Mouse (Mus musculus) MEL (cell line): Measurements from ENCODE around the gene Rhou. TPM values are rescaled to one million over a fixed set of nuclear protein-coding genes. Genes with fewer than 3 reads are reported as not detected.

ENCODE experiments used
- DNase-seq: peaks from one replicate; pipeline ENCODE4 v3.0.0; 2011; ENCODE audit warnings: low read depth, low spot score
- H3K27ac ChIP-seq: 2 replicates; pipeline ENCODE4 v1.5.1; 2012; ENCODE audit warnings: low read depth, mild to moderate bottlenecking, control low read depth, low read length, moderate library complexity; ENCODE audit not compliant: control insufficient read depth
- H3K27me3 ChIP-seq, 2 experiments: fragments of 150-350 bp in 1 of 2; sonication (generic) in 1 of 2; 2 replicates each; pipeline ENCODE4 v1.6.1; 2012; ENCODE audit warnings: low read length in 2 of 2, mild to moderate bottlenecking in 2 of 2, improper control_type of control experiment in 1 of 2, moderate library complexity in 1 of 2; ENCODE audit not compliant: insufficient read depth in 2 of 2, control insufficient read depth in 1 of 2
- H3K36me3 ChIP-seq, 2 experiments: 2 replicates each; pipeline ENCODE4 v1.6.1; 2012 to 2014; ENCODE audit warnings: low read length in 2 of 2, improper control_type of control experiment in 1 of 2, inconsistent platforms in 1 of 2, mild to moderate bottlenecking in 1 of 2; ENCODE audit not compliant: insufficient read depth in 2 of 2, control insufficient read depth in 1 of 2
- H3K4me1 ChIP-seq, 2 experiments: fragments of 150-350 bp in 1 of 2; sonication (generic) in 1 of 2; 2 replicates each; pipeline ENCODE4 v1.6.1; 2012; ENCODE audit warnings: low read length in 2 of 2, improper control_type of control experiment in 1 of 2, mild to moderate bottlenecking in 1 of 2; ENCODE audit not compliant: insufficient read depth in 2 of 2, control insufficient read depth in 1 of 2
- H3K4me3 ChIP-seq, 2 experiments: fragments of 150-350 bp in 1 of 2; sonication (generic) in 1 of 2; 2 replicates each; pipeline ENCODE4 v1.5.1; 2012; ENCODE audit warnings: low read depth in 2 of 2, low read length in 2 of 2, mild to moderate bottlenecking in 2 of 2, moderate library complexity in 2 of 2, control low read depth in 1 of 2, improper control_type of control experiment in 1 of 2; ENCODE audit not compliant: control insufficient read depth in 1 of 2, insufficient read depth in 1 of 2
- H3K79me2 ChIP-seq: 2 replicates; pipeline ENCODE4 v1.6.1; 2012; ENCODE audit warnings: mild to moderate bottlenecking, low read length, moderate library complexity; ENCODE audit not compliant: control insufficient read depth, poor library complexity, insufficient read depth
- H3K9ac ChIP-seq: 2 replicates; pipeline ENCODE4 v1.6.1; 2012; ENCODE audit warnings: low read depth, mild to moderate bottlenecking, control low read depth, low read length, moderate library complexity; ENCODE audit not compliant: control insufficient read depth, poor library complexity, severe bottlenecking
- H3K9me3 ChIP-seq: fragments of 150-350 bp; sonication (generic); replicated peaks from 2 replicates; pipeline ENCODE4 v1.6.1; 2012; ENCODE audit warnings: mild to moderate bottlenecking, low read length, improper control_type of control experiment, moderate library complexity; ENCODE audit not compliant: insufficient read depth
- CHD1 ChIP-seq: IDR thresholded peaks from 2 replicates; pipeline ENCODE4 v1.6.1; 2012; ENCODE audit warnings: low read depth, mild to moderate bottlenecking, inconsistent platforms, low read length, improper control_type of control experiment
- CHD2 ChIP-seq: IDR thresholded peaks from 2 replicates; pipeline ENCODE4 v1.6.1; 2011; ENCODE audit warnings: low read length, improper control_type of control experiment
- CTCF ChIP-seq, 3 experiments: IDR thresholded peaks in 2 of 3; conservative IDR thresholded peaks in 1 of 3; 2 replicates each; pipeline ENCODE4 v1.5.1; 2011 to 2012; ENCODE audit warnings: low read length in 3 of 3, low read depth in 2 of 3, mild to moderate bottlenecking in 2 of 3, improper control_type of control experiment in 1 of 3, inconsistent platforms in 1 of 3, mixed read lengths in 1 of 3, moderate library complexity in 1 of 3; ENCODE audit not compliant: control insufficient read depth in 1 of 3, insufficient read depth in 1 of 3, poor library complexity in 1 of 3, severe bottlenecking in 1 of 3
- E2F4 ChIP-seq: IDR thresholded peaks from 2 replicates; pipeline ENCODE4 v1.6.1; 2011; ENCODE audit warnings: low read depth, low read length, improper control_type of control experiment, borderline replicate concordance
- EP300 ChIP-seq, 2 experiments: IDR thresholded peaks; 2 replicates each; pipeline ENCODE4 v1.6.1; 2011; ENCODE audit warnings: improper control_type of control experiment in 2 of 2, low read length in 2 of 2, low read depth in 1 of 2, mild to moderate bottlenecking in 1 of 2
- ETS1 ChIP-seq: IDR thresholded peaks from 2 replicates; pipeline ENCODE4 v1.6.1; 2012; ENCODE audit warnings: low read depth, mild to moderate bottlenecking, inconsistent platforms, low read length, improper control_type of control experiment, moderate library complexity
- GABPA ChIP-seq: IDR thresholded peaks from 2 replicates; pipeline ENCODE4 v1.6.1; 2012; ENCODE audit warnings: low read depth, mild to moderate bottlenecking, inconsistent platforms, low read length, improper control_type of control experiment, moderate library complexity
- GATA1 ChIP-seq: IDR thresholded peaks from 2 replicates; pipeline ENCODE4 v1.6.1; 2011; ENCODE audit warnings: low read depth, low read length, improper control_type of control experiment
- HCFC1 ChIP-seq: IDR thresholded peaks from 2 replicates; pipeline ENCODE4 v1.6.1; 2012; ENCODE audit warnings: low read depth, mild to moderate bottlenecking, inconsistent platforms, low read length, improper control_type of control experiment, moderate library complexity
- JUND ChIP-seq: IDR thresholded peaks from 2 replicates; pipeline ENCODE4 v1.6.1; 2011; ENCODE audit warnings: low read depth, mild to moderate bottlenecking, improper control_type of control experiment, low read length
- MAFK ChIP-seq: IDR thresholded peaks from 2 replicates; pipeline ENCODE4 v1.6.1; 2011; ENCODE audit warnings: low read depth, mild to moderate bottlenecking, low read length, improper control_type of control experiment, borderline replicate concordance
- MAX ChIP-seq: IDR thresholded peaks from 2 replicates; pipeline ENCODE4 v1.6.1; 2011; ENCODE audit warnings: low read length, improper control_type of control experiment
- MAZ ChIP-seq: IDR thresholded peaks from 2 replicates; pipeline ENCODE4 v1.6.1; 2012; ENCODE audit warnings: low read depth, mild to moderate bottlenecking, inconsistent platforms, low read length, improper control_type of control experiment
- MXI1 ChIP-seq: IDR thresholded peaks from 2 replicates; pipeline ENCODE4 v1.6.1; 2011; ENCODE audit warnings: mild to moderate bottlenecking, low read depth, low read length, improper control_type of control experiment
- MYB ChIP-seq: IDR thresholded peaks from 2 replicates; pipeline ENCODE4 v1.6.1; 2011; ENCODE audit warnings: mild to moderate bottlenecking, low read depth, low read length, improper control_type of control experiment
- MYC ChIP-seq: IDR thresholded peaks from 2 replicates; pipeline ENCODE4 v1.6.1; 2011; ENCODE audit warnings: low read depth, mild to moderate bottlenecking, low read length, improper control_type of control experiment, moderate library complexity
- NRF1 ChIP-seq: IDR thresholded peaks from 2 replicates; pipeline ENCODE4 v1.6.1; 2014; ENCODE audit warnings: low read depth, mild to moderate bottlenecking, inconsistent platforms, low read length, improper control_type of control experiment, moderate library complexity; ENCODE audit not compliant: poor library complexity, insufficient read depth, severe bottlenecking
- POLR2A ChIP-seq, 2 experiments: IDR thresholded peaks; 2 replicates each; pipeline ENCODE4 v1.6.1; 2011 to 2012; ENCODE audit warnings: low read length in 2 of 2, mild to moderate bottlenecking in 2 of 2, control low read depth in 1 of 2, improper control_type of control experiment in 1 of 2, low read depth in 1 of 2, moderate library complexity in 1 of 2; ENCODE audit not compliant: control insufficient read depth in 1 of 2, insufficient read depth in 1 of 2, poor library complexity in 1 of 2
- POLR2AphosphoS2 ChIP-seq: IDR thresholded peaks from 2 replicates; pipeline ENCODE4 v1.6.1; 2011; ENCODE audit warnings: low read length, improper control_type of control experiment
- RAD21 ChIP-seq: IDR thresholded peaks from 2 replicates; pipeline ENCODE4 v1.6.1; 2011; ENCODE audit warnings: mild to moderate bottlenecking, low read depth, low read length, improper control_type of control experiment
- RCOR1 ChIP-seq: IDR thresholded peaks from 2 replicates; pipeline ENCODE4 v1.6.1; 2012; ENCODE audit warnings: low read depth, mild to moderate bottlenecking, inconsistent platforms, low read length, improper control_type of control experiment
- SIN3A ChIP-seq: IDR thresholded peaks from 2 replicates; pipeline ENCODE4 v1.6.1; 2012; ENCODE audit warnings: low read length, improper control_type of control experiment, inconsistent platforms
- SMC3 ChIP-seq: IDR thresholded peaks from 2 replicates; pipeline ENCODE4 v1.6.1; 2011; ENCODE audit warnings: low read depth, low read length, improper control_type of control experiment
- TCF12 ChIP-seq: IDR thresholded peaks from 2 replicates; pipeline ENCODE4 v1.6.1; 2014; ENCODE audit warnings: low read depth, mild to moderate bottlenecking, inconsistent platforms, low read length, improper control_type of control experiment, moderate library complexity
- USF2 ChIP-seq, 2 experiments: IDR thresholded peaks; 2 replicates each; pipeline ENCODE4 v1.6.1; 2011 to 2012; ENCODE audit warnings: improper control_type of control experiment in 2 of 2, low read length in 2 of 2, borderline replicate concordance in 1 of 2, inconsistent platforms in 1 of 2, low read depth in 1 of 2, mild to moderate bottlenecking in 1 of 2; ENCODE audit not compliant: insufficient read depth in 1 of 2
- ZC3H11A ChIP-seq: IDR thresholded peaks from 2 replicates; pipeline ENCODE4 v1.6.1; 2012; ENCODE audit warnings: low read depth, mild to moderate bottlenecking, inconsistent platforms, low read length, improper control_type of control experiment
- ZKSCAN1 ChIP-seq: IDR thresholded peaks from 2 replicates; pipeline ENCODE4 v1.6.1; 2012; ENCODE audit warnings: low read depth, mild to moderate bottlenecking, inconsistent platforms, low read length, improper control_type of control experiment, moderate library complexity
- polyA plus RNA-seq, 2 experiments: library from polyadenylated mRNA; stranded (reverse) in 1 of 2; unstranded in 1 of 2; fragments of >175 nt in 1 of 2; fragments of >200 nt in 1 of 2; gene quantifications; 2 replicates each; pipeline versions ENCODE4 v1.2.1 to v1.2.4; 2012; ENCODE audit warnings: low replicate concordance in 2 of 2, low read depth in 1 of 2; ENCODE audit not compliant: insufficient read length in 2 of 2, insufficient read depth in 1 of 2, missing spikeins in 1 of 2
- total RNA-seq: library from RNA; depleted of rRNA; stranded (reverse); fragments of 300-350 nt; gene quantifications from 2 replicates; pipeline ENCODE4 v1.2.3, GENCODE M21; 2012

The Rhou gene
- total and polyA plus RNA-seq, 3 experiments, result not detected

GRCm38 (mm10) chr8:123634395-123635131 is 19.2 kb upstream of the Rhou start:
- H3K4me3 ChIP-seq, result peak overlapping the region in 1 of 2 experiments; percentile 38; a peak in 2 of 4 replicates
- DNase-seq, result peak; percentile 74
- H3K4me1 ChIP-seq, result peaks cover 10 to 17% of the 10 kb centered on the region in 2 experiments; a peak in 3 of 4 replicates
- no peaks in the 10 kb centered on the region for H3K9me3 ChIP-seq
- peaks cover 0 to 10% of the 10 kb centered on the region in 2 experiments; a peak in 2 of 4 replicates for H3K36me3 ChIP-seq
- peak overlapping the region; percentile 73 for H3K27ac ChIP-seq
- H3K9ac ChIP-seq, result peak overlapping the region; percentile 35
- no peaks in the 10 kb centered on the region for H3K27me3 ChIP-seq
- peak in 1 of 3 experiments; percentile 40; a peak in 2 of 6 replicates for TF ChIP-seq CTCF (IDR thresholded peaks at IDR 0.05 in 2 of 3, conservative IDR thresholded peaks at IDR 0.05 in 1 of 3; ENCODE audit: control insufficient read depth in 1 of 3, insufficient read depth in 1 of 3, low read depth in 2 of 3, low read length in 3 of 3, poor library complexity in 1 of 3, severe bottlenecking in 1 of 3)
- no peak for TF ChIP-seq POLR2AphosphoS2
- no peak for TF ChIP-seq RCOR1
- no peak for TF ChIP-seq MYB
- no peak for TF ChIP-seq ZKSCAN1
- 0 out of 2 replicates have a peak, but pooled peaks have one; percentile 11 for TF ChIP-seq SMC3
- 0 out of 2 replicates have a peak, but pooled peaks have one; percentile 16 for TF ChIP-seq SIN3A
- no peak for TF ChIP-seq MAX
- TF ChIP-seq JUND, result no peak
- TF ChIP-seq RAD21, result no peak
- TF ChIP-seq ETS1, result peak; percentile 81
- no peak for TF ChIP-seq HCFC1
- TF ChIP-seq GATA1, result peak; percentile 72
- TF ChIP-seq GABPA, result peak; percentile 81; the same call in 1 of the 2 replicates
- peak in 1 of 2 experiments; percentile 41; a peak in 1 of 4 replicates for TF ChIP-seq EP300 (IDR thresholded peaks at IDR 0.05; ENCODE audit: low read depth in 1 of 2, low read length in 2 of 2)
- TF ChIP-seq TCF12, result no peak
- TF ChIP-seq CHD2, result no peak
- no peaks in the 10 kb centered on the region for H3K79me2 ChIP-seq

- Histone ChIP-seq H3K27ac (no peak overlapping the region), H3K9me3 (no peaks in the 10 kb centered on the region), H3K79me2 (no peaks in the 10 kb centered on the region), H3K36me3 (peaks cover 0 to 10% of the 10 kb centered on the region in 2 experiments; a peak in 2 of 4 replicates), H3K4me3 (no peak overlapping the region), H3K9ac (no peak overlapping the region), H3K27me3 (no peaks in the 10 kb centered on the region), H3K4me1 (peaks cover 10 to 17% of the 10 kb centered on the region in 2 experiments; a peak in 3 of 4 replicates)
- TF ChIP-seq ZC3H11A (no peak), CHD1 (no peak), GABPA (no peak), CHD2 (no peak), MAFK (no peak), USF2 (IDR thresholded peaks at IDR 0.05; ENCODE audit: borderline replicate concordance in 1 of 2, insufficient read depth in 1 of 2, low read depth in 1 of 2, low read length in 2 of 2) (no peak), TCF12 (no peak), NRF1 (no peak), CTCF (IDR thresholded peaks at IDR 0.05 in 2 of 3, conservative IDR thresholded peaks at IDR 0.05 in 1 of 3; ENCODE audit: control insufficient read depth in 1 of 3, insufficient read depth in 1 of 3, low read depth in 2 of 3, low read length in 3 of 3, poor library complexity in 1 of 3, severe bottlenecking in 1 of 3) (no peak), MYC (no peak), RCOR1 (no peak), MXI1 (no peak), E2F4 (no peak), POLR2A (IDR thresholded peaks at IDR 0.05; ENCODE audit: control insufficient read depth in 1 of 2, insufficient read depth in 1 of 2, low read depth in 1 of 2, low read length in 2 of 2, poor library complexity in 1 of 2) (no peak), MAZ (no peak)
- no peak for DNase-seq
These were observed 18.1 kb upstream of the Rhou start for GRCm38 (mm10) chr8:123635671-123636070.
